Mouse (Mus musculus): ENCODE data around the gene Pecam1. TPM values are rescaled to one million over a fixed set of nuclear protein-coding genes. Genes with fewer than 3 reads are reported as not detected.
"Not testable (repeated sequence)": the region's sequence is repeated elsewhere in the genome, so short reads cannot be mapped to it uniquely, and the experiment has no call there.

The Pecam1 gene
- total RNA-seq, 2 experiments from 2014 or later = 19.7 to 20.1 TPM

DNA sequence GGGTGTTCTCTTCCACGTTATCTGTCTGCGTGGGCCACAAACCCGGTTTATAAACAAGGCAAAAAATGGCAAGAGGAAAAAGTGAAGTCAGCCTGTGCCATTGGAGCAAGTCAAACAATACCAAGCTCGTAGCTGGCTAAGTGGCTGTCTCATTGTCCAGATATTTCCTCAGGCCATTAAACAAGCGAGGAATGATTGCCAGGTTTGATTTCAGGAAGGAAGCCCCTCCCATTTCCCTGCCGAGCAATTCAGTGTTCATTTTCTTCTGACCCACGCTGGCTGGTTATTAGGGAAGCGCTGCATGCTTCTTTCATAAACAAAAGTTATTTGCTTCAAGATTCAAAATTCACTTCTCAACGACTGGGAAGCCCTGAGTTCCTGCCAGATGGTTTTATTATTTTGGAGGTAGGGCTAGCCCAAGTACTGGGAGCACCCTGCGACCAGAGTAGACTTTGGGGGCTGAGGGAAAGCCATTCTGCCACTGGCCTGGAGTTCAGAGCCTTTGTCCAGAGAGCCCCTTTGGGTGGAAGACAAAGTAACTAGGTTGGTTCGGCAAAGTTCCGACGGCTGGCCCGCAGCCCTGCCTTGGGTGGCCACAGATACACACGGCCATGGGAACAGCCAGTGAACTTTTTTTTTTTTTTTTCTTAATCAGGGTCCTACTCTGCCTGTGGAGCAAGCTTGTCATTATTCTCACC, 90.7 kb downstream of the Pecam1 start:
- DNase-seq (ENCODE audit: extremely low spot score in 1 of 2, low spot score in 2 of 2) = peak in 1 of 2 experiments; percentile 58
- intact Hi-C loops (cut with DNase I) = no loop called here

DNA sequence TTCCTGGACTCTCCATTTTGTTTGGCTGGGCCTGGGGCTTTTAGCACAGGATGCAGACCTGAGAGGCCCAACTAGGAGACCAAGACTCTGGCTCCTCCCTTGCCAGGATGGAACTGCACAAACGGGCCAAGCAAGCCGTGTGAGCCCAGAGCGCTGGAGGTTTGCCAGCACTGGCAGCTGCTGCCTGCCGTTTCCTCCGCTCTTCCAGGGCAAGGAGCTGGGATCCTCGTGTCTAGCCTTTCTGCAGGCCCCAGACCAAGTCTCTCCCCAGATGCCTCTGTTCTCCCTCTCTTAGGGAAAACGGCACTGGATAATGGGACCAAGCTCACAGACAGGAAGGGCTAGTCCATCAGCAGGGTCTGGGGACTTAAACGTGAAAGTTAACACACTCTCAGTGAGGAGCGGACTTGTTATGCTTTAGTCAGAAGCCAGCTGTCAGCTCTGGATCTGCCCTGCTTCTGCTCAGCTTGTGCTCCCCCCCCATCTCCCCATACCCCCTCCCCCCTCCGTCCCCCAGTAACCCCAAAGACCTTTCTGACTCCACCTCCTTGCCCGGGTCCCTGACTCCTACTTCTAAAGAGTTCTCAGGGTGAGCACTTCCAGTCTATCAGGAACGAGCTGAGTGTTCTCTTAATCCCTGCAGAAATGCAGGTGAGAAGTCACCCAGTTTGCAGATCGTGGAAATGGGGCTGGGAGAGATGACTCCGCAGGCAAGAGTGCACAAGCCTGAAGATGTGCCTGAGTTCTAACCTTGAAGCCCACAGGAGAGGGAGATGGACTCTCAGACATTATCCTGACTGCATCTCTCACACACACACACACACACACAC, 92.2 kb downstream of the Pecam1 start:
- intact Hi-C loops (cut with DNase I) = no loop called here
- peak; percentile 80 to 90 for DNase-seq (ENCODE audit: extremely low spot score in 1 of 2, low spot score in 2 of 2)

- DNase-seq (ENCODE audit: extremely low spot score in 1 of 2, low spot score in 2 of 2); intact Hi-C loops (cut with DNase I): not testable (repeated sequence)
Measured at GRCm38 (mm10) chr11:106656896-106657498, 93.4 kb downstream of the Pecam1 start.

GRCm38 (mm10) chr11:106648347-106648746, 102.1 kb downstream of the Pecam1 start:
- intact Hi-C loops (cut with DNase I) = loop anchor here (2.0 kb wide), 1 partner anchor 90 kb away; no protein-coding TSS in a partner anchor
- DNase-seq (ENCODE audit: extremely low spot score in 1 of 2, low spot score in 2 of 2) = peak; percentile 50 to 68

DNA sequence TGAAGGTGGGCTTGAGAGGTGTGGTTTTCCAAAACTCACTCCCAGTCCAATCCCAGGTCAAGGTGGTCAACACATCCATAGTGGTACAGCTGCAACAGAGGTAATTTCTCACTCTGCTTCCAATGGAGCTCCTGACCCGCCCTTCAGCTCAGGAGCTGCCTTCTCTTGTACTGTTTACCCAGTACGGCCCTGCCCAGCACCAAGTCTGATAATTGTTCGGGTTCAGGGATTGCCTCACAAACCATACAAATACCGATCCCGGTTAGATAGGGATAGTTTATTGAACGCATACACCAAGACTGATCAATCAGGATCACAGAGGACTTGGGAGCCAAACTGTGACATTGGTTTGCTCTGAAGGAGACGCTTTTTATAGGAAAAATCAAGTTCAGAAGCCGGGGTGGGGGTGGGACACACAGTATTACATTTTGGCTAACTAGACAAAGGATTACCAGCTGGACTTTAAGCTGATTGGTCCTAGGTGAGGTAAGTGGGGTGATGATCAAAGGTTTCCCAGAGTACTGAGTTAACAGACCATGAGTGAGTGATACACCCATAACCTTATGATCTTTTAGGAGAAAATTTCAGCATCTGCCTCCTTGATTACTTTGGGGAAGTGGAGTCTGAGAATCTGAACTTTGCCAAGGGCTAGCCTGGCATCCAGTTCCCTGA, 107.3 kb downstream of the Pecam1 start:
- DNase-seq (ENCODE audit: extremely low spot score in 1 of 2, low spot score in 2 of 2) = no peak
- intact Hi-C loops (cut with DNase I) = no loop called here

- no peak for DNase-seq (ENCODE audit: extremely low spot score in 1 of 2, low spot score in 2 of 2)
- intact Hi-C loops (cut with DNase I) = no loop called here
Measured at GRCm38 (mm10) chr11:106641580-106641979, 108.8 kb downstream of the Pecam1 start.

GRCm38 (mm10) chr11:106640059-106640458, 110.4 kb downstream of the Pecam1 start:
- intact Hi-C loops (cut with DNase I) = no loop called here
- DNase-seq (ENCODE audit: extremely low spot score in 1 of 2, low spot score in 2 of 2) = no peak

GRCm38 (mm10) chr11:106639356-106639692, 111.1 kb downstream of the Pecam1 start:
- no peak for DNase-seq (ENCODE audit: extremely low spot score in 1 of 2, low spot score in 2 of 2)
- intact Hi-C loops (cut with DNase I) = no loop called here

DNA sequence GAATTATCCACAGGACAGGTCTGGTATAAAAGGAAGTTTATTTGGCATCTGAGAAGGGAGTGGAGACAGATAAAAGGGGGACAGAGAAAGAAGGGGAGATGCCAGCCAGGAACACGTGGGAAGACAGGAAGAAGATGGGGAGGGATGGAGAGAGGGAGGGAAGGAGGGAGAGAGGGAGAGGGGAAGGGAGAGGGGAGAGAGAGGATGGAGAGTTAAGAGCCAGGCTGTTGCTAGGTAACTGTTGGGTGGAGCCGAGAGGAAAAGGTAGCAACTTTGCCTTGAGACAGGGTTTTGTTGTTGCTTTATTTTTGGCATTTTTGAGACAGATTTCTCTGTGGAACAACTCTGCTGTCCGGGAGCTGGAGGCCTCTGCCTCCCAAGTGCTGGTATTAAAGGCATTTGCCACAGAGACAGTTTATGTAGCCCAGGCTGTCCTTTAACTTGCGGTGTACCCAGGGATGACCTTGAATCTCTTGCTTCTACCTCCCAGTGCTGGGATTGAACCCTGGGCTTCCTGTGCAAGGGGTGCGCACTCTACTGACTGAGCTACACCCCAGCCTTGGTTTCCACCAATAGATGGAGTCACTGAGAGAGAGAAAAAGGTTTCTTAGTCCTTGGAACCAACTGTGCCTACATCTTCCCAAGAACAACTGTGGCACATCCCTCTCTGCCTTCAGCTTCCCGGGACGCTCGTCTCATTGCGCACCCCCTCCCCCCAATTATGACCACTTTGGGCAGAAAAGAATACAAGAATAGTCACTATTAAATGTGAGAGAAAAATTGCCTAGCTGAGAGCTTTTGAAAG, 111.7 kb downstream of the Pecam1 start:
- DNase-seq (ENCODE audit: extremely low spot score in 1 of 2, low spot score in 2 of 2) = no peak
- intact Hi-C loops (cut with DNase I) = no loop called here

GRCm38 (mm10) chr11:106637754-106638153, 112.7 kb downstream of the Pecam1 start:
- intact Hi-C loops (cut with DNase I) = no loop called here
- no peak for DNase-seq (ENCODE audit: extremely low spot score in 1 of 2, low spot score in 2 of 2)

GRCm38 (mm10) chr11:106635946-106636345, 114.5 kb downstream of the Pecam1 start:
- intact Hi-C loops (cut with DNase I) = no loop called here
- no peak for DNase-seq (ENCODE audit: extremely low spot score in 1 of 2, low spot score in 2 of 2)

DNA sequence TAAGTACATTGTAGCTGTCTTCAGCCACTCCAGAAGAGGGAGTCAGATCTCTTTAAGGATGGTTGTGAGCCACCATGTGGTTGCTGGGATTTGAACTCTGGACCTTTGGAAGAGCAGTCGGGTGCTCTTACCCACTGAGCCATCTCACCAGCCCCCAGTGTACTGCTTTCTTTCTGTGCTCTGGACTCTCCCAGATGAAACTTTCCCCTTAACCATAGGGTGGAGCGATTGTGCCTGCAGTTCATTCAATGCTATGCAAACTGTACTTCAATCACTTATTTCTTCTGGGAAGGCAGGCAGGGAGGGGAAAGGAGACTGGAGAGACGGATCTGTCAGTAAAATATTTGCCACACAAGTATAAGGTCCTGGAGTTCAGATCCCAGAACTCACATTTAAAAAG, 116.3 kb downstream of the Pecam1 start:
- DNase-seq (ENCODE audit: extremely low spot score in 1 of 2, low spot score in 2 of 2); intact Hi-C loops (cut with DNase I): not testable (repeated sequence)

DNA sequence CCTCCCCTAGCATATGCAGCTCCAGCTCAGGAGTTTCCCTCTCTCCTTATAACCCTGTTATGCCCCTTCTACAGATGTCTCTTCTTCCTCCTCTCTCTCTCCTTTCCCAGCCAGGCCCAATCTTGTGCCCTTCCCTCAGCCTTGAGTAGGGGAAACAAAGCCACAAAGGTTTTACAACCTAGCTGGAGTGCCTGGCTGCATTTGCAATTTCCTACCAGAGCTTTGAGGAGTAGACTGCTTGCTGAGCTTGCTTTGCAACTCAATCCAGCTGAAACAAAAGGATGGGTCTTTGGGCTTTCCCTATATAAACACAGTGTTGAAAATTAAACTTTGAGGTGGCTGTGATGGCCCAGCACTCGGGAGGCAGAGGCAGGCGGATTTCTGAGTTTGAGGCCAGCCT, 117.0 kb downstream of the Pecam1 start:
- intact Hi-C loops (cut with DNase I) = no loop called here
- no peak for DNase-seq (ENCODE audit: extremely low spot score in 1 of 2, low spot score in 2 of 2)

DNA sequence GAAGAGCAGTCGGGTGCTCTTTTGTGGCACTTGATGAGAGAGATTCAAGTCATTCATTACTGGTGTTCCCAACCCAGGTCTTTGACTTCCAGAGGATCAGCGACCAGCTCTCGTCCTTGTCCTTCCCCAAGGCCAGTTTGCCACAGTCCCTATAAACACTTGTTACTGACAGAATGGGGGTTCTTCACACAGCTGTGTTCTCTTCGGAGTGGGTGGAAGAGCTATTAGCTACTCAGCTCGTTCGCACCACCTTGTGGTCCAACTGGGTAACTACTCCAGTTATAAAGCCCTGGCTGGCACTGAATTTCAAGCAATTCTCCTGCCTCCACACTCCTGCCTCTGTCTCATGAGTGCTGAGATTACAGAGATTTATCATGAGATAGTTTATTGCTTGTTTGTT, 122.7 kb downstream of the Pecam1 start:
- intact Hi-C loops (cut with DNase I) = loop anchor here (2.0 to 10.0 kb wide), 3 partner anchors 115 to 323 kb away; partner anchors contain the start of gene Gh
- DNase-seq (ENCODE audit: extremely low spot score in 1 of 2, low spot score in 2 of 2) = peak; percentile 60 to 77

DNA sequence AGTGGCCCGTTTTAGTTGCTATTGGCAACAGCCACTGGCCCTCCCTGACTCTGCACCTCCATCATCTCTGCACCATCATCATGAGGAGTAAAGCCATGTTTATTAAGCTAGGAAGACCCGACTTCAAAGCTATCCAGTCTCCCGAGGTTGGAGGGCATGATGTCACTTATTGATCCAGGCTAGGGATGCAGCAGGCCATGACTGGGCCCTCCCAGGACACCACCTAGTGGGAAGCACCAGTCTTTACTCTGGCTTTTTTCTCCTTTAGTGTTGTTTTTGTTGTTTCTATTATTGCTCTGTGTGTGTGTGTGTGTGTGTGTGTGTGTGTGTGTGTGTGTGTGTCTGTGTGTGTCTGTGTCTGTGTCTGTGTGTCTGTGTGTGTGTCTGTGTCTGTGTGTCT, 124.9 kb downstream of the Pecam1 start:
- no peak for DNase-seq (ENCODE audit: extremely low spot score in 1 of 2, low spot score in 2 of 2)
- intact Hi-C loops (cut with DNase I) = loop anchor here (5.0 to 10.0 kb wide), 2 partner anchors 208 to 321 kb away; partner anchors contain the start of gene Gh

GRCm38 (mm10) chr11:106623629-106624028, 126.8 kb downstream of the Pecam1 start:
- intact Hi-C loops (cut with DNase I) = loop anchor here (10.0 kb wide), 1 partner anchor 319 kb away; the partner anchor contains the start of gene Gh
- no peak for DNase-seq (ENCODE audit: extremely low spot score in 1 of 2, low spot score in 2 of 2)

GRCm38 (mm10) chr11:106622056-106622455, 128.4 kb downstream of the Pecam1 start:
- intact Hi-C loops (cut with DNase I) = loop anchor here (10.0 kb wide), 1 partner anchor 317 kb away; the partner anchor contains the start of gene Gh
- DNase-seq (ENCODE audit: extremely low spot score in 1 of 2, low spot score in 2 of 2) = no peak

DNA sequence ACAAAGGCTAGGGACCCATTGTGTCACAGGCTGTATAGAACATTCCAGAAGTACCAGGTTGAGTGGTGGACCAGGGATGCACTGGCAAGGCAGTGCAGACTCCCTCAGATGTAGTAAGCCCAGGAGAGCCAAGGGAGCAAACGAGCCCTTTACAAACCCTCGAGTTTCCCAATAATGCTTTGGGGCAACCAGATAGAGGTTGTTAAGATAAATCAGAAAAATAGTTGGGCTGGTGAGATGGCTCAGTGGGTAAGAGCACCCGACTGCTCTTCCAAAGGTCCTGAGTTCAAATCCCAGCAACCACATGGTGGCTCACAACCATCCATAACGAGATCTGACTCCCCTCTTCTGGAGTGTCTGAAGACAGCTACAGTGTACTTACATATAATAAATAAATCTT, 131.7 kb downstream of the Pecam1 start:
- DNase-seq (ENCODE audit: extremely low spot score in 1 of 2, low spot score in 2 of 2); intact Hi-C loops (cut with DNase I): not testable (repeated sequence)

Measured in left cerebral cortex, postnatal 10 days (tissue).